Mouse (Mus musculus) kidney, postnatal 36 days (tissue): ENCODE measurements at regions not wholly inside any gene's neighbourhood (a gene's known extent, or its start where the extent isn't known, plus 50 kb on each side); places are given as distances from the start of the nearest gene placed in this dataset.

Source experiments
- DNase-seq, 2 experiments: peaks; one replicate each; pipeline ENCODE4 v3.0.0; 2021 to 2022; ENCODE audit warnings: mixed read lengths in 2 of 2

DNA sequence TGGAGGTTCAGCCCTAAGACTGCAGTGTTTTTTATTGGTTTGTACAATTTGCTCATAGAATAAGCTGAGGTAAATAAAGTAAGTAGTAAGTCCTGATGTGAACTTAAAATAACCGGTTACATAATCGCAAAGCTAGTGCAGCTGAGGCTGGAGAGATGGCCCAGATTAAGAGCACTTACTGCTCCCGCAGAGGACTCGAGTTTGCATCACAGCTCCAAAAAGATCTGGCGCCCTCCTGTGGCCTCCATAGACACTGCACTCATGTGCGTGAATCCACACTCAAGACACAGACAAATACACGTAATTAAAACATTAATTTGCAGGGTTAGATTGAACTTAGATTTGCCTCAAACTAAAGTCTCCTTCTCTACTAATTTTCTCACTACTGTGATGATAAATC lies 66.3 kb upstream of the 1700021F07Rik start:
- DNase-seq: no peak

DNA sequence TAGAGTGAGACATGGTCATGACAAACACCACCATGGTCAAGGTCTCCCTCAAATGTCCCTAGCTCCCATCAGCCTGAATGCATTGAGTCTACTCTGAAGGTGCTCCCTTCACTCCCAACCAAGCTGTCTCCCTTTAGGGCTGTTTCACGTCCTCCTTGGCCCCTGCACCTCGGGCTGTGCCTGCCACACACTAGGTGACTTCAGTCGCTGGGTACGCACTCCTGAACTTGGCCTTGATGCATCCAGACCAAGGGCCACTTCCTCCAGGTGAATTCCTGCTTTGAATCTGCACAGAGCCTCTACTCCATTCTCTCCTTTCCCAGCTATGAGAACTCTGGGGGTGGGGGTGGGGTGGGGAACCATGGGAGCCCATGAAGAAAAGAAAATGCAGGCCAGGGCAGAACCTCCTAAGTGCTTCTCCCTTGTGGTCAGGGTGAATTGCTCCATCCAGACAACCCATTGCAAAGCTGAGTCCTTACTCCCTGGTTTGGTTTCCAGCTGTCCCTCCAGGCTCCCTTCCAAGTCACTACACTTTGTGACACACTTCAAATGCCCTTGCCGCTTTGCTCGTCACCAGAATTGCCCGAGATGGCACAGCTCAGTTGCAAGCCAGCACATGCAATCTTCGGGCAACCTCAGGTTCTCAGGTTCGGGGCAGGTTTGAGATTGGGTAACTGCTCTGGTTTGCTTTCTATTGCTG lies 65.3 kb upstream of the 1700021F07Rik start:
- no peak for DNase-seq

GRCm38 (mm10) chr2:173457624-173458320 lies 64.6 kb upstream of the 1700021F07Rik start:
- no peak for DNase-seq

DNA sequence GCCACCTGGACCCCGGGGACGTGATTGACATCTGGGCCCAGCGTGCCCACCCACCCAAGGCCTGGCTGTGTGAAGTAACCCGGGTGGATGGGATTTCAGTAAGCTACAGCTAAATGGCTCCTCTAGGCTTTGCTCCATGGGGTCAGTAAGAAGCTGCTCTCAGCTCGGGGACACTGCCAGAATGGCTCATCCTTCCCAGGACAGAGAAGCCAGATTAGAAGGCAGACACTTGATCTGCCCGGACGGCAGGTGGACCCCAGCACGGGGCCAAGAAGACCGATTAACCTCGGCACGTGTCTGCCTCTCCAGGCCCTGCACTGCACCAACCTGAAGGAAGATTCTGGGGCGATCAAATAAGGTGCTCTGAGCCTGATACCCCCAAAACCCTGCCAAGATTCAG lies 63.5 kb upstream of the 1700021F07Rik start:
- DNase-seq: no peak

GRCm38 (mm10) chr2:173463313-173463712 lies 59.1 kb upstream of the 1700021F07Rik start:
- DNase-seq: no peak

DNA sequence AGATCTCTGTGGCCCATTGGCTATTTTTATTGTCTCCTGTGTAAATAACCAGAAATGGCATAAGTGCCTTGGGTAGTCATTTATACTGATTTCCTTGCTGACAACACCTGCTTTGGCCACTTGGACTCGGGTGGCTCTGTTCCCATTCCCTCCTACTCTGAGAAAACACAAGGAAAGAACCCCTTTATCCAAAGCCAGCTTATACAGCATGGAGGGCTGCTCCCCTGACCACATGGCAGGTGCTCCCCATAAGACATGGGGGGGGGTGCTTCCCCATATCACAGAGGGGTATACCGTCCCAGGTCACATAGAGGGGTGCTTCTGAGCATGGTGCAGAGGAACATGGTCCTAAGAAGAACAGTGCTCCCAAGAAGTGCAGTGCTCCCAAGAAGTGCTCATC lies 57.8 kb upstream of the 1700021F07Rik start:
- no peak for DNase-seq

DNA sequence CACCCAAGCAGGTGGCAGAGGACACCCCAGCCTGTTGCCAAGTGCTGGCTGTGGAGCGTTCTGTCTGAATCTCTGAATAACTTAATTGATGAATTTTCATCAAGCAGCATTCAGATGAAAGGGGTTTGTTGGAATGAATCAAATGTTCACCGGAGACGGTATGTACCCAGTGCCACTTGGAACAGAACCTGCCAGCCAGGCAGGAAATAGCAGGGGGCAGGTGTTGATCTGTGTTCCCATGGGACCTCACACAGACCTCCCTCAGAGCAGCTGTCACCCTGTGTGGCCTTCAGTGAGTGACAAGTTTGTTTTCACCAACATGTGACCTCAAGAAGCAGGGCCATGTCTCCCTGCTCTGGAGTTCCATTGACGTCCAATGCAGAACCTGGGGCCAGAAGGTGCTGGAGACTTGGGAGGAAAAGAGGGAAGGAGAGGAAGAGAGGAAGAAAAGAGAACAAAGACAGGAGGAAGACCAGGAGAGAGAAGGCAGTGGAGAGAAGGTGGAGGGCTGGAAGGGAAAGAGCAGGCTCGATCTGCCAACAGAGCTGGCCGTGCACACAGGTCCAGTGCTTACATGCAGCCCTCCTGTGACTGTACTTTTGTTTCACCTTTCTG lies 57.3 kb upstream of the 1700021F07Rik start:
- no peak for DNase-seq

- no peak for DNase-seq
Observed at GRCm38 (mm10) chr2:173468136-173468535, 54.2 kb upstream of the 1700021F07Rik start.

GRCm38 (mm10) chr2:173469756-173470155 lies 52.6 kb upstream of the 1700021F07Rik start:
- no peak for DNase-seq
